In the genomic region with DNA sequence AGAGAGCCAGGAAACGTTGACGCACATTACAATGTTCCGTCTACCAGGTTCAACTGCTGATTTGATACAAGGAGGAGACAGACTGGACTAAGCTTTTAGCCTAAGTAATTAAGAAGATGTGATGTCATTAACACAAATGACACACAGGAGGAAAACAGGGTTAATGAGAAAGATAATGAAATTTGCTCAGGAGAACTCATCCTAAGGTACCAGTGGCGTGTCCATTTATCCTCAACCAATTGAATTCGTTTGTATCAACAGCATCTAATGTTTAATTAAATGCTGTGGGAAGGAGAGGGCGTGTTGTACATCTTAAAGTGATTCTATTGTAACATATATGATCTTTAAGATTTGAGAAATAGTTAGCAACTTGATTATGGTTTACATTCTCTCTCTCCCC, we compare ENCODE assay signal across 23 mouse cellular contexts.
"Had no signal": no experiment of that assay in that cellular context is flagged by ENCODE, and none has a peak within 500 bp of the region (broad histone marks: within the 10 kb centered on the region; RNA-seq: fewer than 3 reads in every experiment).

No protein-coding gene starts in this region.

- H3K36me3 ChIP-seq: heart, embryonic 13.5 days; heart, embryonic 15.5 days; hindbrain, embryonic 12.5 days; limb, embryonic 10.5 days; limb, embryonic 12.5 days had no signal

- H3K4me1 ChIP-seq: heart, embryonic 13.5 days; heart, embryonic 15.5 days; hindbrain, embryonic 12.5 days; limb, embryonic 10.5 days; limb, embryonic 12.5 days had no signal

- H3K9ac ChIP-seq: heart, embryonic 13.5 days; heart, embryonic 15.5 days; hindbrain, embryonic 12.5 days; limb, embryonic 12.5 days had no signal

- ATAC-seq: forebrain, embryonic 16.5 days had no signal

- H3K9me3 ChIP-seq: heart, embryonic 13.5 days; heart, embryonic 15.5 days; hindbrain, embryonic 12.5 days; limb, embryonic 10.5 days; limb, embryonic 12.5 days had no signal

- H3K4me2 ChIP-seq: heart, embryonic 11.5 days; heart, embryonic 13.5 days; heart, embryonic 15.5 days; hindbrain, embryonic 12.5 days; limb, embryonic 12.5 days; liver, embryonic 11.5 days had no signal

- H3K27ac ChIP-seq: gastrocnemius, adult 2 months; heart, adult 2 months; heart, embryonic 13.5 days; heart, embryonic 15.5 days; hindbrain, embryonic 12.5 days; layer of hippocampus, adult 2 months; left cerebral cortex, adult 2 months; limb, embryonic 10.5 days; limb, embryonic 12.5 days had no signal

- H3K27me3 ChIP-seq: heart, embryonic 13.5 days; heart, embryonic 15.5 days; hindbrain, embryonic 12.5 days; limb, embryonic 12.5 days had no signal

- DNase-seq: gastrocnemius, adult 2 months; gastrocnemius, postnatal 10 days; gastrocnemius, postnatal 25 days; heart, adult 11 months; heart, adult 2 months; heart, postnatal 14 days; heart, postnatal 36 days; kidney, adult 11 months; kidney, adult 8-10 months; kidney, postnatal 10 days; kidney, postnatal 25 days; kidney, postnatal 4 days; liver had no signal

- H3K4me3 ChIP-seq: gastrocnemius, adult 2 months; heart, adult 2 months; heart, embryonic 13.5 days; heart, embryonic 15.5 days; hindbrain, embryonic 12.5 days; layer of hippocampus, adult 2 months; left cerebral cortex, adult 2 months; limb, embryonic 10.5 days; limb, embryonic 12.5 days had no signal
